Mouse (Mus musculus) ES-E14 (cell line): Measurements from ENCODE around the gene Hectd1. TPM values are rescaled to one million over a fixed set of nuclear protein-coding genes. Genes with fewer than 3 reads are reported as not detected.
A peak's percentile ranks its signal among the peaks of the same experiment; 100 is the strongest.

Experiments used
- DNase-seq: peaks from one replicate; pipeline ENCODE4 v3.0.0-alpha.2; 2013; ENCODE audit warnings: low read depth, low spot score
- H3K27ac ChIP-seq: 2 replicates; pipeline ENCODE4 v1.5.1; 2012; ENCODE audit warnings: low read depth, mild to moderate bottlenecking, low read length, moderate library complexity, mixed read lengths; ENCODE audit not compliant: poor library complexity, insufficient read depth, severe bottlenecking
- H3K36me3 ChIP-seq: 2 replicates; pipeline ENCODE4 v1.6.1; 2012; ENCODE audit warnings: mild to moderate bottlenecking, low read length, moderate library complexity, mixed read lengths; ENCODE audit not compliant: control insufficient read depth, poor library complexity, insufficient read depth, severe bottlenecking
- H3K4me1 ChIP-seq, 2 experiments: fragments of 150-350 bp in 1 of 2; sonication (generic) in 1 of 2; 2 replicates each; pipeline ENCODE4 v1.6.1; 2012; ENCODE audit warnings: low read length in 2 of 2, mild to moderate bottlenecking in 1 of 2, mixed read lengths in 1 of 2; ENCODE audit not compliant: control insufficient read depth in 2 of 2, insufficient read depth in 2 of 2, poor library complexity in 1 of 2
- H3K4me3 ChIP-seq, 2 experiments: fragments of 150-350 bp in 1 of 2; sonication (generic) in 1 of 2; 2 replicates each; pipeline ENCODE4 v1.5.1; 2012; ENCODE audit warnings: low read length in 2 of 2, low read depth in 1 of 2, mild to moderate bottlenecking in 1 of 2, mixed read lengths in 1 of 2; ENCODE audit not compliant: insufficient read depth in 1 of 2, poor library complexity in 1 of 2, severe bottlenecking in 1 of 2
- H3K9ac ChIP-seq: 2 replicates; pipeline ENCODE4 v1.6.1; 2012; ENCODE audit warnings: low read depth, mild to moderate bottlenecking, low read length, mixed read lengths; ENCODE audit not compliant: poor library complexity, insufficient read depth, severe bottlenecking
- H3K9me3 ChIP-seq: fragments of 150-350 bp; sonication (generic); 2 replicates; pipeline ENCODE4 v1.6.1; 2012; ENCODE audit warnings: low read depth, mild to moderate bottlenecking, low read length; ENCODE audit not compliant: control insufficient read depth, insufficient read depth
- CHD2 ChIP-seq: IDR thresholded peaks from 2 replicates; pipeline ENCODE4 v1.6.1; 2014; ENCODE audit warnings: mild to moderate bottlenecking, low read depth, low read length, inconsistent platforms
- HCFC1 ChIP-seq: IDR thresholded peaks from 2 replicates; pipeline ENCODE4 v1.6.1; 2012; ENCODE audit warnings: low read length, inconsistent platforms, borderline replicate concordance; ENCODE audit not compliant: insufficient read depth
- MAFK ChIP-seq: IDR thresholded peaks from 2 replicates; pipeline ENCODE4 v1.6.1; 2014; ENCODE audit warnings: mild to moderate bottlenecking, low read depth, low read length, inconsistent platforms; ENCODE audit not compliant: insufficient read depth
- ZC3H11A ChIP-seq: IDR thresholded peaks from 2 replicates; pipeline ENCODE4 v1.6.1; 2012; ENCODE audit warnings: low read depth, mild to moderate bottlenecking, inconsistent platforms, low read length, borderline replicate concordance
- ZNF384 ChIP-seq: IDR thresholded peaks from 2 replicates; pipeline ENCODE4 v1.6.1; 2012; ENCODE audit warnings: low read depth, low read length, inconsistent platforms
- in situ Hi-C, 2 experiments: fragments of 600-800 bp; cut with MboI; formaldehyde crosslinking; loops; one replicate each; pipeline ENCODE4 v1.15.1; 2025; ENCODE audit warnings: low sequenced_read_pairs in 2 of 2, inconsistent platforms in 1 of 2; ENCODE audit not compliant: unreplicated experiment in 2 of 2
- total RNA-seq: library from RNA; depleted of rRNA; stranded (reverse); fragments of 300-350 nt; gene quantifications from 2 replicates; pipeline ENCODE4 v1.2.3, GENCODE M21; 2012; rRNA removed

Gene Hectd1
- total RNA-seq = 38.2 and 45.1 TPM in 2 replicates

- no peaks in the 10 kb centered on the region for H3K36me3 ChIP-seq
- in situ Hi-C loops = no loop called here
- no peak for TF ChIP-seq ZC3H11A
- TF ChIP-seq HCFC1 = no peak
- no peak for TF ChIP-seq MAFK
- no peak for TF ChIP-seq ZNF384
- TF ChIP-seq CHD2 = no peak
- no peaks in the 10 kb centered on the region for H3K9me3 ChIP-seq
- peak within 1 kb of the TSS; percentile 78 for H3K9ac ChIP-seq
- H3K27ac ChIP-seq = peak within 1 kb of the TSS; percentile 46
- peak within 1 kb of the TSS; percentile 70 to 74 for H3K4me3 ChIP-seq
- H3K4me1 ChIP-seq = 0 out of 4 replicates have a peak, but pooled peaks cover 0 to 3% of the 10 kb centered on the region in 2 experiments
- peak; percentile 41 for DNase-seq
Measured at GRCm38 (mm10) chr12:51829290-51830076, at the start of gene Hectd1. Gene Hectd1 (minus strand): TSS chr12:51829536.

GRCm38 (mm10) chr12:51871446-51872144, 42.3 kb upstream of the Hectd1 start:
- in situ Hi-C loops = no loop called here
- peaks cover 7% of the 10 kb centered on the region; the same call in 1 of the 2 replicates for H3K36me3 ChIP-seq
- H3K4me3 ChIP-seq = no peak overlapping the region
- no peak for TF ChIP-seq CHD2
- no peak for TF ChIP-seq HCFC1
- TF ChIP-seq ZC3H11A = no peak
- TF ChIP-seq MAFK = no peak
- no peak for TF ChIP-seq ZNF384
- no peak overlapping the region for H3K27ac ChIP-seq
- H3K9ac ChIP-seq = no peak overlapping the region
- no peaks in the 10 kb centered on the region for H3K4me1 ChIP-seq
- no peak for DNase-seq
- H3K9me3 ChIP-seq = peaks cover 2% of the 10 kb centered on the region; the same call in 1 of the 2 replicates

GRCm38 (mm10) chr12:51869511-51869910, 40.2 kb upstream of the Hectd1 start:
- in situ Hi-C loops = no loop called here
- H3K27ac ChIP-seq = no peak overlapping the region
- peaks cover 0 to 3% of the 10 kb centered on the region in 2 experiments; a peak in 1 of 4 replicates for H3K4me1 ChIP-seq
- TF ChIP-seq HCFC1 (no peak), CHD2 (no peak), ZNF384 (no peak), ZC3H11A (no peak), MAFK (no peak)
- H3K9ac ChIP-seq = no peak overlapping the region
- DNase-seq = no peak
- no peak overlapping the region for H3K4me3 ChIP-seq
- H3K36me3 ChIP-seq = 0 out of 2 replicates have a peak, but pooled peaks cover 2% of the 10 kb centered on the region
- H3K9me3 ChIP-seq = peaks cover 2% of the 10 kb centered on the region; the same call in 1 of the 2 replicates

GRCm38 (mm10) chr12:51867076-51867475, 37.7 kb upstream of the Hectd1 start:
- Histone ChIP-seq H3K9me3 (peaks cover 2% of the 10 kb centered on the region; the same call in 1 of the 2 replicates), H3K4me1 (peaks cover 0 to 3% of the 10 kb centered on the region in 2 experiments; a peak in 1 of 4 replicates), H3K4me3 (no peak overlapping the region), H3K9ac (no peak overlapping the region), H3K36me3 (0 out of 2 replicates have a peak, but pooled peaks cover 2% of the 10 kb centered on the region), H3K27ac (no peak overlapping the region)
- DNase-seq = no peak
- in situ Hi-C loops = no loop called here
- no peak for TF ChIP-seq HCFC1
- TF ChIP-seq ZNF384 = no peak
- TF ChIP-seq MAFK = no peak
- no peak for TF ChIP-seq CHD2
- TF ChIP-seq ZC3H11A = no peak
